Mouse (Mus musculus) lung, adult 2 months (tissue): ENCODE results near the gene Lmtk3.

Experiments used
- CTCF ChIP-seq: fragments of 200-500 bp; IDR thresholded peaks from 2 replicates; pipeline ENCODE4 v1.5.1; 2011; ENCODE audit warnings: mild to moderate bottlenecking, low read length, control low read depth; ENCODE audit not compliant: insufficient read depth
- POLR2A ChIP-seq: fragments of 200-500 bp; IDR thresholded peaks from 2 replicates; pipeline ENCODE4 v1.6.1; 2011; ENCODE audit warnings: low read depth, mild to moderate bottlenecking, control low read depth, low read length, borderline replicate concordance; ENCODE audit errors: extremely low read depth

DNA sequence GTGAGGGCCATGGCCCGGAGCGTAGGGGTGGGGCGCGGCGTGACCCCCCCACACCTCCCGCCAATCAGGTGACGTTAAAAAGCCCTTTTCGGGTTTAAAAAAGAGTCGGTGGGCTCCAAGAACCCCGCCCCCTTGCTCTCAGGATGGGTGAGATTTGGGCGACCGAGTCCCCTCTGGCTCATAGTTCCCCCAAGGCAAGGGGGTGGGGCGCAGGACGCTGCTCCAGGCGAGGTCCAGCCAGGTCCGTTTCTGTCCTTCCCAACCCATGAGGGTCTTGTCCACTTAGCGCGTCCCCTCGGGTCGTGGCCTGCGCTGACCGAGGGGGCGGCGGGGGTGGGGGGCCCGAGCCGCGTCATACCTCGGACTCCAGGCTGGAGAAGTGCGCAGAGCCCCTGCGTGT is 48.9 kb downstream of the Lmtk3 start:
- TF ChIP-seq POLR2A = no peak
- TF ChIP-seq CTCF = no peak
